10 mouse cellular contexts compared by ENCODE assay signal in the genomic region with DNA sequence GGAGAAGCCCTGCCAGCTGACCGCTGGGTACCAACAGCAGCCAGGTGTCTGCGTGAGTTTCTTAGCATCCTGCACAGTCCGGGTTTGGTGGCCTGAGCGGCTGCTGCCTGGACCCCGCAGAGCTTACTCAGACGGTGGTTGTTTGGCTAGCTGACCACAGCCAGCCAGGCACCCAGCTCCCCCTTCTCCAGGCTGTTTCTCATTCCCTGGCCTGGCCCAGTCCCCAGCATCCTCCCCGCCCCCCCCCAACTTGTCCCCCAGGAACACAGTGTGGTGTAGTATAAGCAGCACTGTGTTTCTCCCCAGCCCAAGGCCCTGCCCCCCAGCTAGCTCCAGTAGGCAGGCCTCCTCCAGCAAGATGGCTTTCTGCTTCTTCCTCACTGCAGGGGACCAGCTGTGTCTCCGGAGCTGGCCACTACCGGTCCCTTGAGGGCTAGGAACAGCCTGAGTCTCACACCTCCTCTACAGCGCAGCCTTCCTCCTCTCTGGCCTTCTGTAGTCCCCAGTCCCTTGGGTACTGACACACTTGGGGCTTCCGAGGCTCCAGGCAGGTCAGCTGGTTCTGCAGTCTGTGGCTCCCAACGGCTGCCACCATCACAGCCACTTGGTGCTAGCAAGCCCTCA. TPM values are rescaled to one million over a fixed set of nuclear protein-coding genes. Genes with fewer than 3 reads are reported as not detected.
DNase-seq lines count a peak whose midpoint lies in the region; ATAC-seq and TF ChIP-seq lines count a peak whose summit lies in the region.
"Had no signal": no experiment of that assay in that cellular context is flagged by ENCODE, and none has a peak within 500 bp of the region (broad histone marks: within the 10 kb centered on the region; RNA-seq: fewer than 3 reads in every experiment).

No protein-coding gene starts in this region.

- H3K27me3 ChIP-seq in embryonic facial prominence, embryonic 13.5 days = peaks cover 12% of the 10 kb centered on the region
- 0 out of 2 replicates have a peak, but pooled peaks cover 3% of the 10 kb centered on the region for H3K27me3 ChIP-seq in limb, embryonic 11.5 days (ENCODE audit: control insufficient read depth, insufficient read depth, low read length)

- H3K36me3 ChIP-seq in embryonic facial prominence, embryonic 13.5 days = no peaks in the 10 kb centered on the region
- H3K36me3 ChIP-seq in limb, embryonic 11.5 days (ENCODE audit: control insufficient read depth, insufficient read depth, low read length) = no peaks in the 10 kb centered on the region

- H3K4me3 ChIP-seq in layer of hippocampus, adult 2 months = no peak overlapping the region
- H3K4me3 ChIP-seq in embryonic facial prominence, embryonic 13.5 days = 0 out of 2 replicates have a peak overlapping the region, but pooled peaks have one; percentile 1
- no peak overlapping the region for H3K4me3 ChIP-seq in limb, embryonic 11.5 days (ENCODE audit: low read depth, low read length)

- H3K27ac ChIP-seq in layer of hippocampus, adult 2 months = 0 out of 2 replicates have a peak overlapping the region, but pooled peaks have one; percentile 14
- peak overlapping the region; percentile 62; the same call in 1 of the 2 replicates for H3K27ac ChIP-seq in embryonic facial prominence, embryonic 13.5 days
- H3K27ac ChIP-seq in limb, embryonic 11.5 days (replicated peaks; ENCODE audit: low read depth, low read length) = 0 out of 2 replicates have a peak overlapping the region, but pooled peaks have one; percentile 10

- H3K9me3 ChIP-seq in embryonic facial prominence, embryonic 13.5 days = no peaks in the 10 kb centered on the region
- H3K9me3 ChIP-seq in limb, embryonic 11.5 days (ENCODE audit: control insufficient read depth, low read length) = no peaks in the 10 kb centered on the region

- no peak; the same call in 1 of the 2 replicates for ATAC-seq in embryonic facial prominence, embryonic 13.5 days (ENCODE audit: insufficient number of reproducible peaks, insufficient read depth, low FRiP score, low TSS enrichment, low read depth)
- no peak for ATAC-seq in limb, embryonic 11.5 days (ENCODE audit: insufficient number of reproducible peaks, low FRiP score, low TSS enrichment, low read depth)
- ATAC-seq: midbrain, embryonic 16.5 days had no signal

- DNase-seq in layer of hippocampus, adult 2 months (ENCODE audit: low spot score in 2 of 2) = no peak
- no peak for DNase-seq in layer of hippocampus, adult 9-11 months
- peak; percentile 40 for DNase-seq in NIH3T3 (ENCODE audit: low read depth)
- DNase-seq in limb, embryonic 11.5 days (ENCODE audit: low spot score) = no peak
- DNase-seq in right cerebral cortex, postnatal 25 days = no peak
- no peak for DNase-seq in layer of hippocampus, adult 9-10 months (ENCODE audit: low spot score)
- DNase-seq in testis, postnatal 14 days (ENCODE audit: low spot score) = no peak
- DNase-seq: thymus, postnatal 14 days had no signal

- no peak for TF ChIP-seq CTCF in layer of hippocampus, adult 2 months (conservative IDR thresholded peaks at IDR 0.05)

- H3K4me2 ChIP-seq in embryonic facial prominence, embryonic 13.5 days = peak overlapping the region; percentile 41
- H3K4me2 ChIP-seq in limb, embryonic 11.5 days (ENCODE audit: low read depth, severe bottlenecking) = no peak overlapping the region

- H3K4me1 ChIP-seq in embryonic facial prominence, embryonic 13.5 days = peaks cover 62% of the 10 kb centered on the region
- H3K4me1 ChIP-seq in limb, embryonic 11.5 days (ENCODE audit: control insufficient read depth, insufficient read depth, low read length) = peaks cover 31% of the 10 kb centered on the region

- peak overlapping the region; percentile 49 for H3K9ac ChIP-seq in embryonic facial prominence, embryonic 13.5 days
- no peak overlapping the region for H3K9ac ChIP-seq in limb, embryonic 11.5 days (ENCODE audit: low read length)

- 51% methylated on average over 12 of the region's 12 CpGs for WGBS in embryonic facial prominence, embryonic 13.5 days
- WGBS in limb, embryonic 11.5 days = 46% methylated on average over 12 of the region's 12 CpGs

RNA-seq across cellular contexts. Expression of a gene that starts 8.2 kb away (rescaled TPM):
- total RNA-seq in layer of hippocampus, adult 2 months (2021) = 10 to 100 TPM; 16.6 to 24.4 TPM
- 25.2 and 40.3 TPM in 2 replicates for polyA plus RNA-seq in embryonic facial prominence, embryonic 13.5 days (2015; fragmentation: Nextera tagmentation; extraction: Ambion mirVana)
- 19.6 and 26.5 TPM in 2 replicates for polyA plus RNA-seq in limb, embryonic 11.5 days (2014; fragmentation: Nextera tagmentation; extraction: Ambion mirVana)

RNA-seq across cellular contexts. Expression of a gene that starts 41.8 kb away (rescaled TPM):
- total RNA-seq in layer of hippocampus, adult 2 months (2021) = not detected
- not detected in 2 replicates for polyA plus RNA-seq in embryonic facial prominence, embryonic 13.5 days (2015; fragmentation: Nextera tagmentation; extraction: Ambion mirVana)
- not detected in 2 replicates for polyA plus RNA-seq in limb, embryonic 11.5 days (2014; fragmentation: Nextera tagmentation; extraction: Ambion mirVana)
- polyA plus RNA-seq: midbrain, embryonic 16.5 days had no signal

RNA-seq across cellular contexts. Expression of a gene that starts 55.0 kb away (rescaled TPM):
- total RNA-seq in layer of hippocampus, adult 2 months (2021) = 1 to 10 TPM in 1 of 2 experiments, under 1 TPM in 1; 0.49 to 1.1 TPM
- polyA plus RNA-seq in embryonic facial prominence, embryonic 13.5 days (2015; fragmentation: Nextera tagmentation; extraction: Ambion mirVana) = 0.14 and 0.43 TPM in 2 replicates
- 0.03 TPM in 1 of 2 replicates, not detected in the other for polyA plus RNA-seq in limb, embryonic 11.5 days (2014; fragmentation: Nextera tagmentation; extraction: Ambion mirVana)

Comparison
In these comparisons a context has a peak if more than half of its experiments do, and no peak if none do; other contexts are left out.
1. H3K27ac ChIP-seq: peak in every context shown above with its lines; median percentile 62 in embryonic facial prominence, embryonic 13.5 days; 14 in layer of hippocampus, adult 2 months; 10 in limb, embryonic 11.5 days.